Mouse (Mus musculus) liver, embryonic 14.5 days (tissue): ENCODE results near the gene Adamts8. TPM values are rescaled to one million over a fixed set of nuclear protein-coding genes. Genes with fewer than 3 reads are reported as not detected.

Experiments used
- ATAC-seq: fragments of 200-750 bp; cut with Nextera tagmentation; 2 replicates; pipeline ENCODE4 v1.8.0; 2017; ENCODE audit warnings: moderate number of reproducible peaks, mild to moderate bottlenecking, moderate library complexity; ENCODE audit not compliant: insufficient read depth
- DNase-seq, 3 experiments: peaks; one replicate each; pipeline ENCODE4 v3.0.0-alpha.2; 2012 to 2013; ENCODE audit warnings: low read depth in 3 of 3, low spot score in 3 of 3
- H3K27ac ChIP-seq: fragments of 300-500 bp; sonication (generic); 2 replicates; pipeline ENCODE4 v1.5.1; 2014; ENCODE audit warnings: moderate library complexity, mild to moderate bottlenecking, control low read depth, inconsistent platforms
- H3K27me3 ChIP-seq: fragments of 300-500 bp; sonication (generic); 2 replicates; pipeline ENCODE4 v1.6.1; 2014; ENCODE audit warnings: mild to moderate bottlenecking, low read length, moderate library complexity; ENCODE audit not compliant: control insufficient read depth, insufficient read depth
- H3K36me3 ChIP-seq: fragments of 300-500 bp; sonication (generic); replicated peaks from 2 replicates; pipeline ENCODE4 v1.6.1; 2014; ENCODE audit warnings: low read depth; ENCODE audit not compliant: control insufficient read depth, insufficient read depth
- H3K4me1 ChIP-seq, 2 experiments: fragments of 200-500 bp in 1 of 2; fragments of 300-500 bp in 1 of 2; sonication (generic) in 1 of 2; replicated peaks; 2 replicates each; pipeline ENCODE4 v1.6.1; 2012 to 2014; ENCODE audit warnings: antibody characterized with exemption in 1 of 2, inconsistent platforms in 1 of 2, low read length in 1 of 2; ENCODE audit not compliant: control insufficient read depth in 2 of 2, insufficient read depth in 2 of 2
- H3K4me2 ChIP-seq: fragments of 300-500 bp; sonication (generic); 2 replicates; pipeline ENCODE4 v1.6.1; 2014; ENCODE audit warnings: low read depth, mild to moderate bottlenecking, control low read depth, moderate library complexity
- H3K4me3 ChIP-seq, 2 experiments: fragments of 200-500 bp in 1 of 2; fragments of 300-500 bp in 1 of 2; sonication (generic) in 1 of 2; 2 replicates each; pipeline ENCODE4 v1.5.1; 2012 to 2014; ENCODE audit warnings: low read depth in 2 of 2, low read length in 2 of 2, mild to moderate bottlenecking in 2 of 2, control low read depth in 1 of 2, inconsistent platforms in 1 of 2, moderate library complexity in 1 of 2; ENCODE audit not compliant: insufficient read depth in 1 of 2
- H3K9ac ChIP-seq: fragments of 300-500 bp; sonication (generic); replicated peaks from 2 replicates; pipeline ENCODE4 v1.6.1; 2014; ENCODE audit warnings: mild to moderate bottlenecking, control low read depth, moderate library complexity
- H3K9me3 ChIP-seq: fragments of 300-500 bp; sonication (generic); 2 replicates; pipeline ENCODE4 v1.6.1; 2016; ENCODE audit warnings: low read length, mixed read lengths; ENCODE audit not compliant: control insufficient read depth
- CTCF ChIP-seq: IDR thresholded peaks from 2 replicates; pipeline ENCODE4 v1.5.1; 2016; ENCODE audit warnings: antibody characterized with exemption, low read depth, control low read depth
- EP300 ChIP-seq: IDR thresholded peaks from 2 replicates; pipeline ENCODE4 v1.6.1; 2016; ENCODE audit warnings: antibody characterized with exemption, low read depth
- WGBS: fragments of 180-500 bp; shearing (Covaris S2); extraction: QIAGEN DNeasy Blood & Tissue Kit; methylation state at CpG from one replicate; pipeline ENCODE4 v1.1.7; 2014; ENCODE audit not compliant: insufficient replicate concordance; 5-methylcytosine and 5-hydroxymethylcytosine counted together
- polyA plus RNA-seq, 2 experiments: library from polyadenylated mRNA; depleted of rRNA in 1 of 2; stranded (reverse) in 1 of 2; unstranded in 1 of 2; fragments of >200 nt; fragmentation: Nextera tagmentation in 1 of 2; extraction: Ambion mirVana in 1 of 2; gene quantifications; 2 replicates each; pipeline versions ENCODE4 v1.2.1 to v1.2.3; 2012 to 2014

The Adamts8 gene
- polyA plus RNA-seq, 2 experiments = 0.04 to 0.07 TPM

GRCm38 (mm10) chr9:30936674-30937438, 5.5 kb upstream of the Adamts8 start:
- no peak overlapping the region for H3K4me3 ChIP-seq
- no peak overlapping the region for H3K27ac ChIP-seq
- H3K36me3 ChIP-seq = no peaks in the 10 kb centered on the region
- no peaks in the 10 kb centered on the region for H3K9me3 ChIP-seq
- H3K4me2 ChIP-seq = no peak overlapping the region
- peaks cover 14% of the 10 kb centered on the region for H3K27me3 ChIP-seq
- H3K4me1 ChIP-seq = no peaks in the 10 kb centered on the region
- DNase-seq = peak in 1 of 3 experiments; percentile 19
- 21% methylated on average over 9 of the region's 9 CpGs for WGBS
- ATAC-seq = no peak
- TF ChIP-seq CTCF (peak; percentile 60), EP300 (no peak)
- H3K9ac ChIP-seq = no peak overlapping the region

- Histone ChIP-seq H3K9ac (no peak overlapping the region), H3K36me3 (no peaks in the 10 kb centered on the region), H3K27ac (no peak overlapping the region), H3K4me2 (no peak overlapping the region), H3K27me3 (peaks cover 43% of the 10 kb centered on the region), H3K9me3 (no peaks in the 10 kb centered on the region), H3K4me1 (no peaks in the 10 kb centered on the region), H3K4me3 (no peak overlapping the region)
- DNase-seq = peak; percentile 22 to 25 (median 23)
- no peak for ATAC-seq
- WGBS = 6% methylated on average over 6 of the region's 6 CpGs
- TF ChIP-seq CTCF (peak; percentile 85), EP300 (no peak)
These were observed 2.0 kb upstream of the Adamts8 start for GRCm38 (mm10) chr9:30940328-30940727.

GRCm38 (mm10) chr9:30943341-30943740, 979 bp downstream of the Adamts8 start:
- no peaks in the 10 kb centered on the region for H3K4me1 ChIP-seq
- no peak overlapping the region for H3K9ac ChIP-seq
- no peak overlapping the region for H3K27ac ChIP-seq
- H3K27me3 ChIP-seq = peaks cover 43% of the 10 kb centered on the region
- DNase-seq (no peak), ATAC-seq (no peak)
- 4% methylated on average over 14 of the region's 14 CpGs for WGBS
- no peaks in the 10 kb centered on the region for H3K9me3 ChIP-seq
- H3K4me2 ChIP-seq = no peak overlapping the region; the same call in none of the 2 replicates
- H3K36me3 ChIP-seq = no peaks in the 10 kb centered on the region
- TF ChIP-seq EP300 = no peak
- TF ChIP-seq CTCF = no peak
- no peak overlapping the region; a peak in 1 of 4 replicates for H3K4me3 ChIP-seq

GRCm38 (mm10) chr9:30944234-30944633, 1.9 kb downstream of the Adamts8 start:
- Histone ChIP-seq H3K9me3 (no peaks in the 10 kb centered on the region), H3K4me2 (no peak overlapping the region), H3K4me3 (no peak overlapping the region), H3K27me3 (peaks cover 43% of the 10 kb centered on the region), H3K4me1 (no peaks in the 10 kb centered on the region), H3K36me3 (no peaks in the 10 kb centered on the region), H3K9ac (no peak overlapping the region), H3K27ac (no peak overlapping the region)
- ATAC-seq (no peak), DNase-seq (no peak)
- WGBS = 30% methylated on average over 1 of the region's 1 CpGs
- TF ChIP-seq EP300 (no peak), CTCF (no peak)

GRCm38 (mm10) chr9:30945276-30945675, 2.9 kb downstream of the Adamts8 start:
- 38% methylated on average over 1 of the region's 1 CpGs for WGBS
- TF ChIP-seq EP300 (no peak), CTCF (no peak)
- DNase-seq = no peak

More at GRCm38 (mm10) chr9:30945276-30945675, 2.9 kb downstream of the Adamts8 start:
- Histone ChIP-seq H3K27ac (no peak overlapping the region), H3K27me3 (peaks cover 43% of the 10 kb centered on the region), H3K9ac (no peak overlapping the region), H3K4me2 (no peak overlapping the region), H3K36me3 (no peaks in the 10 kb centered on the region), H3K4me1 (no peaks in the 10 kb centered on the region), H3K9me3 (no peaks in the 10 kb centered on the region), H3K4me3 (no peak overlapping the region)
- ATAC-seq = no peak
